Mouse (Mus musculus): ENCODE data around the gene Dapl1.

DNA sequence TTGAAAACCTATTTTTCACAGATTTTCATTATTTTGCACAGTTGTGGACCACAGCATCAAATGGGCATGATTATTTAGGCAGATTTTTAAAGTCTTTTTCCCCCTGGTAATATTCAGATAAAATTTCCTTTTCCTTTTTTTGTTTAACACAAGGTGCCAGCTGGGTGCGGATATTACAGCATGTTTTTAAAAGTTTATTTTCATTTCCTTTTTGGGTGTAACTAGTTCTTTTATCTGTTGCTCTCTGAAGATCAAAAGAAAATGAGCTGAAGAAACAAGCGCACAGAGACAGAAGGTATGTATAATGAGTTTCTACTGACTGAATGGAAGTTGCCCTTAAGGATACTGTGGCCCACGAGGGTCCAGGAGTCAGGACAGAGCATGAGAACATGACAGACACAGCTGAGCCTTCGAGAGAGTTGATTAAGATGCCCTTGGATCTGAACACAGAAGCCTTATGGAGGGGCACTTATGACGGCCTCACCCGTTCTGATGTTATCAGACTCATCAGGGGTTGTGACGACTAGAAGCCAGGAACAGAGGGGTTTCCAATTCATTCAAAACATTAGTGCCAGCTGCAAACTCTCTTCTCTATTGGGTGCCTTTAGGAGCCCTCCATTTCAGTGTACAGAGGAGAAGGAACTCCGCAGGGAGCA is 14.7 kb upstream of the Dapl1 start:
- TF ChIP-seq CTCF (IDR thresholded peaks at IDR 0.05) = no peak
- TF ChIP-seq POLR2A (IDR thresholded peaks at IDR 0.05; ENCODE audit: insufficient read depth, low read depth, low read length) = no peak
- no peak for TF ChIP-seq EP300 (IDR thresholded peaks at IDR 0.05; ENCODE audit: insufficient read depth, low read depth, low read length)
